Mouse (Mus musculus): ENCODE data around the gene Gpr21.
"Not testable (repeated sequence)": the region's sequence is repeated elsewhere in the genome, so short reads cannot be mapped to it uniquely, and the experiment has no call there.

Gpr21 gene

GRCm38 (mm10) chr2:37516030-37516710 lies at the start of gene Gpr21:
Gene Gpr21, plus strand, starts transcription at chr2:37516332.
- DNase-seq (ENCODE audit: low read depth, low spot score), result no peak

- DNase-seq (ENCODE audit: low read depth, low spot score), result no peak
These were observed 36.6 kb upstream of the Gpr21 start for GRCm38 (mm10) chr2:37479559-37479958.

- DNase-seq (ENCODE audit: low read depth, low spot score), result no peak
These were observed 36.1 kb upstream of the Gpr21 start for GRCm38 (mm10) chr2:37480039-37480438.

- no peak for DNase-seq (ENCODE audit: low read depth, low spot score)
These were observed 32.0 kb upstream of the Gpr21 start for GRCm38 (mm10) chr2:37484165-37484564.

- peak; percentile 27 for DNase-seq (ENCODE audit: low read depth, low spot score)
These were observed 30.8 kb upstream of the Gpr21 start for GRCm38 (mm10) chr2:37485370-37485769.

- DNase-seq (ENCODE audit: low read depth, low spot score), result no peak
These were observed 29.7 kb upstream of the Gpr21 start for GRCm38 (mm10) chr2:37486408-37486807.

GRCm38 (mm10) chr2:37488956-37489355 lies 27.2 kb upstream of the Gpr21 start:
- DNase-seq (ENCODE audit: low read depth, low spot score), result no peak

GRCm38 (mm10) chr2:37497321-37497720 lies 18.8 kb upstream of the Gpr21 start:
- no peak for DNase-seq (ENCODE audit: low read depth, low spot score)

- DNase-seq (ENCODE audit: low read depth, low spot score), result not testable (repeated sequence)
These were observed 10.3 kb upstream of the Gpr21 start for GRCm38 (mm10) chr2:37505856-37506255.

- DNase-seq (ENCODE audit: low read depth, low spot score), result no peak
These were observed 4.8 kb upstream of the Gpr21 start for GRCm38 (mm10) chr2:37511134-37511901.

- DNase-seq (ENCODE audit: low read depth, low spot score), result no peak
These were observed 860 bp downstream of the Gpr21 start for GRCm38 (mm10) chr2:37516922-37517462.

GRCm38 (mm10) chr2:37518561-37519285 lies 2.6 kb downstream of the Gpr21 start:
- peak; percentile 34 for DNase-seq (ENCODE audit: low read depth, low spot score)

- DNase-seq (ENCODE audit: low read depth, low spot score), result no peak
These were observed 3.1 kb downstream of the Gpr21 start for GRCm38 (mm10) chr2:37519286-37519640.

- no peak for DNase-seq (ENCODE audit: low read depth, low spot score)
These were observed 11.5 kb downstream of the Gpr21 start for GRCm38 (mm10) chr2:37527587-37527986.

GRCm38 (mm10) chr2:37529397-37529796 lies 13.3 kb downstream of the Gpr21 start:
- no peak for DNase-seq (ENCODE audit: low read depth, low spot score)

GRCm38 (mm10) chr2:37530766-37531165 lies 14.6 kb downstream of the Gpr21 start:
- DNase-seq (ENCODE audit: low read depth, low spot score), result no peak

GRCm38 (mm10) chr2:37531639-37532038 lies 15.5 kb downstream of the Gpr21 start:
- no peak for DNase-seq (ENCODE audit: low read depth, low spot score)

GRCm38 (mm10) chr2:37549346-37550012 lies 33.3 kb downstream of the Gpr21 start:
- DNase-seq (ENCODE audit: low read depth, low spot score), result no peak

GRCm38 (mm10) chr2:37556366-37556765 lies 40.2 kb downstream of the Gpr21 start:
- no peak for DNase-seq (ENCODE audit: low read depth, low spot score)

GRCm38 (mm10) chr2:37565579-37565978 lies 49.4 kb downstream of the Gpr21 start:
- DNase-seq (ENCODE audit: low read depth, low spot score), result no peak

GRCm38 (mm10) chr2:37566035-37566434 lies 49.9 kb downstream of the Gpr21 start:
- DNase-seq (ENCODE audit: low read depth, low spot score), result no peak

GRCm38 (mm10) chr2:37569888-37570287 lies 53.8 kb downstream of the Gpr21 start:
- no peak for DNase-seq (ENCODE audit: low read depth, low spot score)
